Mouse (Mus musculus): ENCODE results near the gene Mecom. TPM values are rescaled to one million over a fixed set of nuclear protein-coding genes. Genes with fewer than 3 reads are reported as not detected.

Gene Mecom
- polyA plus RNA-seq, 1 experiment: 3.2 TPM

DNA sequence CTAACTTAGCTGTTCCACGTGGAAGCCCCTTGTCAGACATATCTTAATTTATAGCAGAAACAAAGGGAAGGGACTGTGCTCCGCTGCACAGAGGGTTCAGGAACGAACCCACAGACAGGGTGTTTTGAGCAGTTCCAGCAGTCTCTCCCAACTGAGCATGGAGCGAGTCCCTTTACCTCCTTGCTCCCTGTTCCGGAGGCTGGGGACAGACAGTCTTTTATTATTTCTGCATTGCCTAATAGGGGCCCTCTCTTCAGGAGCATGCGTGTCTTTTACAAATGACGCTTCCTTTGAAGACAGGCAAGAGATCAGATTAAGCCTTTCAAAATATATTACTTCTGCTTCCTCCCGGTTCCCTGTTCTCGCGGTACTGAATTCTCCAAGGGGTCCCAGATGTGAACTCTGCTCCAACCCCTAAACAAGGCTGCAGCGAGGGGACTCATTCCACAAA, 403.8 kb downstream of the Mecom start:
- no peak overlapping the region for H3K27ac ChIP-seq (ENCODE audit: insufficient read depth, low read length)
- TF ChIP-seq CTCF (IDR thresholded peaks at IDR 0.05; ENCODE audit: extremely low read depth, insufficient read depth, low read length) (no peak), POLR2A (IDR thresholded peaks at IDR 0.05; ENCODE audit: extremely low read depth, insufficient read depth, low read length) (no peak)

DNA sequence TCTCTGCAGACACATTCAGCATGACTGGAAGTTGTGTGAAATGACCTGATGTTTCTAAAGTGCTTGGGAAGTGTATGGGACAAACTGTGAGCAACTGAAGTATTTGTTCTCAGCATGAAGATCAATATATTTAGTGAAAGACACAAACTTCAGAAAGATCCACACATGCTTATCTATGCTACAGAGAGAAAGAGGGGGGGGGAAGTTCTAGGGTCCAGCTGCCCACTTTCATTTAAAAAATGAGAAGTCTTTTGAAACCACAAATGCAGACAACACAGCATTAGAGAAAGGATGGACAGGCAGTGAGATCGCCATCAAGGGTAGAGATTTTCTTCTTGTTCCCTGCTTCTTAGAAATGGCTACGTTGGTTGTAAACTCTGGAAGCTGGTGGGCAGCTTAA, 404.4 kb downstream of the Mecom start:
- H3K27ac ChIP-seq (ENCODE audit: insufficient read depth, low read length): no peak overlapping the region
- H3K4me1 ChIP-seq (ENCODE audit: control insufficient read depth, insufficient read depth, low read length): no peaks in the 10 kb centered on the region
- no peak overlapping the region for H3K4me3 ChIP-seq (ENCODE audit: insufficient read depth, low read length)
- TF ChIP-seq POLR2A (IDR thresholded peaks at IDR 0.05; ENCODE audit: extremely low read depth, insufficient read depth, low read length) (no peak), CTCF (IDR thresholded peaks at IDR 0.05; ENCODE audit: extremely low read depth, insufficient read depth, low read length) (no peak)

More for the DNA sequence above, 403.8 kb downstream of the Mecom start:
- Histone ChIP-seq H3K4me3 (ENCODE audit: insufficient read depth, low read length) (no peak overlapping the region), H3K4me1 (ENCODE audit: control insufficient read depth, insufficient read depth, low read length) (no peaks in the 10 kb centered on the region)

DNA sequence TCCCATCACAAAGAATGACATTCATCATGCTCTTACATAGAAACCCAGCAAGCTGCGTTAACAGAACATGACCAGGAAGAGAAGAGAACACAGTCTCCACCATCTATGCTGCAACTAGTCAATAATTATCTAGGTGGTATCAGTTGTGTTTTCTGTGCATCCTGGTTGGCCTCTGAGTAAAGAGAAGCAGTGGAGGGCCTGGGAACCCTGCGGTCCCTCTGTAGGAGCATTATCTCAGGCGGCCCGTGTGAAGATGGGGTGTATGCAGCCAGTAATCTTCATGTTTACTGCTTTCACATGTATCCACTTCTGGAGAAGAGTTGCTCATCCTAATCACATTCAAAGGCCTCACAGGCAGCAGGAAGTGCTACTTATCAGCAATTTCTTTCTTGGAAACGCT, 407.5 kb downstream of the Mecom start:
- no peaks in the 10 kb centered on the region for H3K4me1 ChIP-seq (ENCODE audit: control insufficient read depth, insufficient read depth, low read length)
- TF ChIP-seq POLR2A (IDR thresholded peaks at IDR 0.05; ENCODE audit: extremely low read depth, insufficient read depth, low read length) (no peak), CTCF (IDR thresholded peaks at IDR 0.05; ENCODE audit: extremely low read depth, insufficient read depth, low read length) (no peak)
- no peak overlapping the region for H3K4me3 ChIP-seq (ENCODE audit: insufficient read depth, low read length)
- no peak overlapping the region for H3K27ac ChIP-seq (ENCODE audit: insufficient read depth, low read length)

DNA sequence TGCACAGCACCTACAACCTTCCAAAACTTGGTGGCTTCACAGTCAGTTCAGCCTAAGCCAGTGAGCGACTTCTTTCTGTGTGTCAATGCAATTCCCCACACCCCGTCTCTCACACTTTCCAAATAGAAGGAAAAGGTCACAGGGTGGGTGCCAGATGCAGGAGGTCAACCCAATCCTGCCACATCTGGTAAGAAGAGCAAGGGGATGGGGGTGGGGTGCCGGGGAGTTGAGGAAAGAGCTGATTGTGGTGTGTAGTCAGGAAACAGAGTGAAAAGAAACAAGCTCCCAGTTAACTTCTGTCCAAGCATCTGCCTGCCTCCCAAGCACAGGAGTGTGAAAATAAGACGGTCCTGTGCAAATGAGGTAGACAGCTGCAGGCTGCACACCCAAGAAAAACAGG, 408.1 kb downstream of the Mecom start:
- H3K4me1 ChIP-seq (ENCODE audit: control insufficient read depth, insufficient read depth, low read length): no peaks in the 10 kb centered on the region
- TF ChIP-seq CTCF (IDR thresholded peaks at IDR 0.05; ENCODE audit: extremely low read depth, insufficient read depth, low read length): no peak
- TF ChIP-seq POLR2A (IDR thresholded peaks at IDR 0.05; ENCODE audit: extremely low read depth, insufficient read depth, low read length): no peak
- H3K4me3 ChIP-seq (ENCODE audit: insufficient read depth, low read length): no peak overlapping the region

DNA sequence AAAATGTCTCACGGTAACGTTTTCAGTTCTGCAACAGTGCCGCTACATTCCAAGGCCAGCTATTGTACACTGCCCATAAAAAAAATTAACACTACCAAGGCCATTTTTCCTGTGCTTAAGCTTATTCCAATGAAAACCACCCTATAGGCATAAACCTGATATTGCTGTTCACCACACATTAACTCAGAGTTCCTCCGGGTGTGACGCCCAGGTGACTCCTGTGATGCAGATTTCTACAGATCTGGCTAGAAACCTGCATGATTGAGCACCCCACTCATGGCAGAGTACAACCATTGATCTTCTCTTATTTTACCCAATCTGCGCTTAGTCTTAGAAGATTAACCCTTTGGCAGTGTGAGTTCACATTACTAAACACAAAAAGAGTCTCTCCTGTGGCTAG, 409.2 kb downstream of the Mecom start:
- Histone ChIP-seq H3K4me1 (ENCODE audit: control insufficient read depth, insufficient read depth, low read length) (no peaks in the 10 kb centered on the region), H3K27ac (ENCODE audit: insufficient read depth, low read length) (no peak overlapping the region), H3K4me3 (ENCODE audit: insufficient read depth, low read length) (no peak overlapping the region)
- TF ChIP-seq POLR2A (IDR thresholded peaks at IDR 0.05; ENCODE audit: extremely low read depth, insufficient read depth, low read length) (no peak), CTCF (IDR thresholded peaks at IDR 0.05; ENCODE audit: extremely low read depth, insufficient read depth, low read length) (no peak)

More for the DNA sequence above, 408.1 kb downstream of the Mecom start:
- H3K27ac ChIP-seq (ENCODE audit: insufficient read depth, low read length): no peak overlapping the region

DNA sequence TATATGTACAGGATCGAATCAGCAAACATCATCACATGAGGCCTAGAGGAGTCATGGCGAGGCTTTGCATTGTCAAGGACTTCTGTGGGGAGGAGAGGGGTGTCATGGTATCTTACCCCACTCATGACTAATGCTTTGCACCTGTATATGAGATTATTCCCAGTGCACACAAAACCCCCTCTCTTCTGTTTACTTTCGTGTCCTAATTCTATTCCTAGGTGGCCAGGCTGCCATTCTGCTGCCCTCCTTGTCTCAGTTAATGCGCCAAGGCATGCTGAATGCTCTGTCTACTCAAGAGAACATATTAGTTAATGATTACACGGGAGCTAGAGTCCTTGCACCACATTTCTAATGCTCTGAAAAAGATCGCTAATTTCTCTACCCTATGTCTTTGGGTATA, 412.0 kb downstream of the Mecom start:
- TF ChIP-seq CTCF (IDR thresholded peaks at IDR 0.05; ENCODE audit: extremely low read depth, insufficient read depth, low read length) (no peak), POLR2A (IDR thresholded peaks at IDR 0.05; ENCODE audit: extremely low read depth, insufficient read depth, low read length) (no peak)
- no peaks in the 10 kb centered on the region for H3K4me1 ChIP-seq (ENCODE audit: control insufficient read depth, insufficient read depth, low read length)
- no peak overlapping the region for H3K4me3 ChIP-seq (ENCODE audit: insufficient read depth, low read length)
- no peak overlapping the region for H3K27ac ChIP-seq (ENCODE audit: insufficient read depth, low read length)

DNA sequence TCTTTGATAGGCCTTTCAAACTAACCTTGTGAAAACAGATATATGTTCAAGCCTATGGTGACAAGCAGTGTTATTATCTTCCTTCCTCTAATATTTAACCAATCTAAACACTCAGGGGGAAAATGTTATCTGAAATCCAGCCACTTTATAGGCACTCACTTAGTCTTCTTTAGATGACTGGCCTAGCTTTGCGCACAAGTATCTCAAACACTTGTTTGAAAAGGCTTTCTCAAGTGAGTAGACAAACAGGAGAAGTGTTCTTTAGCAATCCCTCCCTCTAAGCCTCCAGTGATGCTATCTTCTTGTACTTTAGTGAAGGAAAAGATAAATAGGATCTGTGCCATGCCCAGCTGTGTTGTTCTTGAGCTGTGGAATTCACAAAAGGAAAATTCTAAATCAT, 412.7 kb downstream of the Mecom start:
- no peak overlapping the region for H3K4me3 ChIP-seq (ENCODE audit: insufficient read depth, low read length)
- no peaks in the 10 kb centered on the region for H3K4me1 ChIP-seq (ENCODE audit: control insufficient read depth, insufficient read depth, low read length)
- H3K27ac ChIP-seq (ENCODE audit: insufficient read depth, low read length): no peak overlapping the region
- no peak for TF ChIP-seq CTCF (IDR thresholded peaks at IDR 0.05; ENCODE audit: extremely low read depth, insufficient read depth, low read length)
- no peak for TF ChIP-seq POLR2A (IDR thresholded peaks at IDR 0.05; ENCODE audit: extremely low read depth, insufficient read depth, low read length)

DNA sequence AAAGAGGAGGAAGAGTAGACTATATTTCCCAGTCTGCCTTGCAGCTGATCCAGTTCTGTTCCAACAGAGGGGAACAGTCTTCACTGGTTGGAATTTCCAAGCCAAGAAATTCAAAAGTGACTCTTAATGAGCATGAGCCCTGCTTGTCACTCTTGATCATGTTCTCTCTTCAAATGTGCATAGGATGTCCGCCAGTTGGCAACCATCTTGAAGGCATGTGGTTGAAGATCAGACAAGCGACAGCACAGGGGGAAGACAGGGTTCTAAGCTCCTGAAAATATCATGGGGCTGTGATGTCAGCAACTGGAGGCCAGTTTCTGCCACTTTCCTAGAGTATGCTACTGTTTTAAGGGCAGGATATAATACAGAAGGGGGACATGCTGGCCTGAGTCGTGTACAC, 414.8 kb downstream of the Mecom start:
- H3K4me1 ChIP-seq (ENCODE audit: control insufficient read depth, insufficient read depth, low read length): no peaks in the 10 kb centered on the region
- TF ChIP-seq POLR2A (IDR thresholded peaks at IDR 0.05; ENCODE audit: extremely low read depth, insufficient read depth, low read length): no peak
- no peak for TF ChIP-seq CTCF (IDR thresholded peaks at IDR 0.05; ENCODE audit: extremely low read depth, insufficient read depth, low read length)
- H3K4me3 ChIP-seq (ENCODE audit: insufficient read depth, low read length): no peak overlapping the region
- no peak overlapping the region for H3K27ac ChIP-seq (ENCODE audit: insufficient read depth, low read length)

DNA sequence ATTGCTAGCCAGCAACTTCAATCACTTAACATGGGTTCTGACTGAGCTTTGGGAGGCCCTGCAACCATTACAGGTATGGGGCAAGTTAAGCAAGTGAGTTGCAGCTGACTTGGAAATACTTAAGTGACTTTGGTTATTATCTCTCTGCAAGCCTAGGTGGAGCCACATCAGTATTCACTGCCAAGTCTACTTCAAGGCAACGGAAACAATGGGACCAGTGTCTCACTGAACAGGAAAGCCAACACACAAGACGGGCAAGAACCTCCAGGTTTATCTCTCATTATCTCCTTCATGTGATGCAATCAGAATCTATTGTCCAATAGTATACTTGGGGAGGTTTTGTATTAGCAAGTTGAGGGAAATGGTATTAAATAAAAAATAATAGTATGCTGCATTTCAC, 415.4 kb downstream of the Mecom start:
- H3K4me1 ChIP-seq (ENCODE audit: control insufficient read depth, insufficient read depth, low read length): no peaks in the 10 kb centered on the region
- no peak for TF ChIP-seq CTCF (IDR thresholded peaks at IDR 0.05; ENCODE audit: extremely low read depth, insufficient read depth, low read length)
- TF ChIP-seq POLR2A (IDR thresholded peaks at IDR 0.05; ENCODE audit: extremely low read depth, insufficient read depth, low read length): no peak
- no peak overlapping the region for H3K4me3 ChIP-seq (ENCODE audit: insufficient read depth, low read length)
- H3K27ac ChIP-seq (ENCODE audit: insufficient read depth, low read length): no peak overlapping the region

DNA sequence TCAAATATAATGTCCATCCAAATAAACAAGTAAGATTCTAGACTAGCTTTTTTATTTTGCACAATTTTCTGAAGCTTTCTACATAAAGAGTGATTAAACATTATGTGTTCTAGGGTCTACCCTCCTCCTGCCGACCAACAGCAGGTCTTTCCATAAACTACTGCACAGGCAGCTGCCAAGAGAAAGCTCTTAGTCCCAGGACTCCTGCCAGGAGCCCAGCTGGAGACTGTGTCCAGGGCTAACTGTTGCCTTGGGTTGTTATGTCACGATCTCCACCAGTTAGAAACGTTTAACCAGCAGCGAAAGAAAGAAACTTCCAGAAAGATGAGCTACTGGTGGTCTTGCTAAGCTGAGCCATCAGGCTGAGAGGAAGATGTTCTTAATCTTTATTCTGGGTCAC, 417.3 kb downstream of the Mecom start:
- H3K4me1 ChIP-seq (ENCODE audit: control insufficient read depth, insufficient read depth, low read length): no peaks in the 10 kb centered on the region
- H3K4me3 ChIP-seq (ENCODE audit: insufficient read depth, low read length): no peak overlapping the region
- no peak overlapping the region for H3K27ac ChIP-seq (ENCODE audit: insufficient read depth, low read length)
- TF ChIP-seq POLR2A (IDR thresholded peaks at IDR 0.05; ENCODE audit: extremely low read depth, insufficient read depth, low read length): no peak
- TF ChIP-seq CTCF (IDR thresholded peaks at IDR 0.05; ENCODE audit: extremely low read depth, insufficient read depth, low read length): no peak

Measured in cortical plate, adult 2 months (tissue).